Mouse (Mus musculus): Measurements from ENCODE around the gene Ap1m1.

Ap1m1 gene

DNA sequence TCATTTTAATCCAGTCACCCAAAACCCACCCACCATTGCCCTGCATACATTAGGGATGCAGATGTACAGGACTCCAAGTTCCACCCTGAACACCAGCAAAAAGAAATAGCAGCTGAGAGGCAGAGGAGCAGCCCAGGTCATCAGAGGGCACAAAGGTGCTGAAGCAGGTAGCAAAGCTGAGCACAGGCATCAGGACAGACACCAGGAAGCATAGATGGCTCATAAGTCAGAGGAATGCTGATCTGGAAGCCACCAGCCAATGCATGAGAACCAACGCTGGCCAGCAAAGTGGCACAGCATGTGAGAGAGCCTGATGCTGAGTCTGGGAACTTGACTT is 18.1 kb downstream of the Ap1m1 start:
- DNase-seq (ENCODE audit: low read depth, low spot score): no peak

DNA sequence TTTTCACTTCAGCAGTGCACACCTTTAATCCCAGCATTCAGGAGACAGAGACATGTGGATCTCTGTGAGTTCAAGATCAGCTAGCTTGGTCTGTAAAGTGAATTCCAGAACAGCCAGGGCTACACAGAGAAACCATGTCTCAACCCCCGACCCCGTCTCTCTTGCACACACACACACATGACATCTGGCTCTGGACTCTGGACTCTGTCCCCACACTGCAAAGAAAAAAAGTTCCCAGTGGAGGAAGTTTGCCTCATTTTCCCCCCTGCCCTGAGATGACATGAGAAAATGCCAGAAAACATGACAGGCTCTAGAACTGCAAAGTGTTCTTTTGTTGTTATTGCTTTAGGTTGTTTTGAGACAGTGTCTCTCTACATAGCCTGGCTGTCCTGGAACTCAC is 20.0 kb downstream of the Ap1m1 start:
- DNase-seq (ENCODE audit: low read depth, low spot score): no peak

DNA sequence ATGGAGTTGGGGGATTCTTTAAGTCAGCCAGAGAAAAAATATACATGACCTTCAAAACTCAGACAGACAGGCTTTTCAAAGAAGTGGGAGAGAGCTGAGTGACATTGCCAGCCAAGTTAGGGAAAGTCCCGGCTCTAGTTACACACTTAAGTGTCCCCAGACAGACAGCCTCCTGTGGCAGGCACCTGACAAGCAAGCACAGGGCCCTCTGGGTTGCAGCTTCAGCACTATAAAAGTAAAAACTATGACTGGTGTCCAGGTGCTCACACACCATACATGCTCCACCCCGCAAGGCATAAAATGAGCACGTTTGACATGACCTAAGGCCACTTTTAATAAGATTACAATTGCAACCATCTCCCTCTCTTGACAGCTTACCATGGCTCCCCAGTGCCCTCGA is 20.8 kb downstream of the Ap1m1 start:
- DNase-seq (ENCODE audit: low read depth, low spot score): no peak

DNA sequence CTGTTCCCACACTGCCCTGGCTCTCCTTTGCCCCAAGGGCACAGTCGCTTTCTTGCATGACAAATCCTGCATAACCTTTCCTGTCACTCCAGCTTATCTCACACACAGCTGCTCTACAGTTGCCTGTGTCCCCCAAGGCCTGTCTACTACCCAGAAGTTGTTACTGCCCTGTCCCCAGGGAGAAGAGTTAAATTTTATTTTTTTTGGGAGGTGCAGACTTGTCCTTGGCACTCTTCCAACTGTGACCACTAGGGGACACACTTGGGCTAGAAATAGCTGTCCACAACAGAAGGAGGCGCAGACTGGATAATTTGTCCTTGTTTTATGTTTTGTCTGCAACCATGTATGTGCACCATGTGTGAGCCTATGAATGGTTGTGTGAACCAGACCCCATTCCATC is 21.2 kb downstream of the Ap1m1 start:
- peak; percentile 70 for DNase-seq (ENCODE audit: low read depth, low spot score)

DNA sequence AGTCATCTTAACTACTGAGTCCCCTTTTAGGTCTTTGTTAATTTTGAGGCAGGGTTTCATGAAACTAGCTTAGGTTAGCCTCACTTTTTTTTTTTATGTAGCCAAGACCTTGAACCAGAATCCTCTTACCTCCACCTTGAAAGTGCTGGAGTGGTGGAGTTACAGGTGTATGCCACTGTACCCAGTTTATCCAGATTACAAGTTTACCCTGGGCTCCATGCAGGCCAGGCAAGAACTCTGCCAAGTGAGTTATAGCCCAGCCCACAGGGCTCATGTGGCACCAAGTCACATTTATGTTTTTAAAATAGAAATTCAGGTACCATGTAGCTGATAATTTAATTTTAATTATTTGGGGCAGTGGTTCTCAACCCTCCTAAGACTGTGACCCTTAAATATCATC is 21.6 kb downstream of the Ap1m1 start:
- DNase-seq (ENCODE audit: low read depth, low spot score): no peak

DNA sequence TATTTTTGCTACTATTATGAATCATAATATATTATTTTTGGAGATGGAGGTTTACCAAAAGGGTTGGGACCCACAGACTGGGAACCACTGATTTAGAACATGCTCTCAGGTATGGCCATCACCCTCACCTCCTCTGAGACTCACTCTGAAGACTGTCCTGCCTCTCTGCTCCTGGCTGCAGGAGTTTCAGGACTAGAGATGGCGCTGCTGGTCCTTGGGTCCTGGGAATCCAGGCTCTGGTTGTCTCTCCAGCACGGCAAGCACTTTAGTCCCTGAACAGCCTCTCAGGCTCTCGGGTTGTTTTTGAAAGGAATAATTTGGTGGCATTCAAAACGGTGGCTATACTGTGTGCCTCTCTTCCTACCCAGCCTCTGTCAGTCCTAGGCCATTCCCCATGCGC is 22.1 kb downstream of the Ap1m1 start:
- DNase-seq (ENCODE audit: low read depth, low spot score): no peak

DNA sequence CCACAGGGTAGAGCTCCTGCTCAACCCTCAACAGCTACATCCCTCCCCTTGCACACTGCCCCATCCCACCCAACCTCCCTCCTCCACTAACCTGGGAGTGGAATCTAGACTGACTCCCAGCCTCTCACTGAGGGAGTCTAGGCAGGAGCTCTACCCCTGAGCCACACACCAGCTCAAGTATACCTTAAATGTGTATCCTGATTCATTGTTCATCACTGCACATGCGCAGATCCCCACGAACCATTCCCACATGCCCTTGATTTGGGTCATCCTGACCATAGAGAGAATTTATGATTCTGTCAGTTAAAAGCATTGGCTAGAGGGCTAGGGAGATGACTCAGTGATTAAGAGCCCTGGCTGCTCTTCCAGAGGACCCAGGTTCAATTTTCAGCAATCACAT is 22.9 kb downstream of the Ap1m1 start:
- DNase-seq (ENCODE audit: low read depth, low spot score): no peak

DNA sequence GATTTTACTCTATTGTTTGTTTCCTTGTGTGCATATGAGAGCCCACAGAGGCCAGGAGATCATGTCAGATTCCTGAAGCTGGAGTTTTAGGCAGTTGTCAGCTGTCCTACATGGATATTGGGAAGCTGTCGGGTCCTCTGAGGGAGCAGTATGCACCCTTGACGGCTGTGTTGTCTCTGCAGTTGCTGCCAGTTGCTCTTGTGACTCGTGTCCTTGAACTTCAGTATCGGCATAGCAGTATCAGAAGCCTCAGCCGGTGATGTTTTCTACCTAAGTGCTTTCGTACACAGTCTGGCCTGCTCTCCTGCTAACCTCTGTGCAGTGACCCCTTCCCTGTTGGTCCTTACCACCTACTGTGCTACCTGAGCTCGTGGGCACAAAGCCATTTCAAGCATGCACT is 23.6 kb downstream of the Ap1m1 start:
- no peak for DNase-seq (ENCODE audit: low read depth, low spot score)

DNA sequence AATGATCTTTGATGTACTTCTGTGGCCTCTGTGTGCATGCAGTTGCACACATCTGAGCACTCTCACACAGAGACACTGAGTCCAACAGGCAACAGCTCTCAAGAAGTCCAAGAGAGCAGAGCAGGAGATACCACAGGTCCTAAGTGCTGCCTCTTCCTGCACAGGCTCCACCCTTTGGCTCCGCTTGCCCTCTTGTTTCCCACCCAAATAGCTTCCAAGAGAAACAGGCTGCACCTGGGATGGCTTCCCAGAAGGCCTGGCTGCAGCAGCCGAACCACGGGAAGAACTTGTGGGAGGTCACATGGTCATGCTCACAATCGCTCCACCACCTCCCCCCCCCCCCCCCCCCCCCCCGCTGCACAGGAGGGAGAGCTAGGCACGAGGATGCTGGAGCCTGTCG is 25.5 kb downstream of the Ap1m1 start:
- peak; percentile 60 for DNase-seq (ENCODE audit: low read depth, low spot score)

DNA sequence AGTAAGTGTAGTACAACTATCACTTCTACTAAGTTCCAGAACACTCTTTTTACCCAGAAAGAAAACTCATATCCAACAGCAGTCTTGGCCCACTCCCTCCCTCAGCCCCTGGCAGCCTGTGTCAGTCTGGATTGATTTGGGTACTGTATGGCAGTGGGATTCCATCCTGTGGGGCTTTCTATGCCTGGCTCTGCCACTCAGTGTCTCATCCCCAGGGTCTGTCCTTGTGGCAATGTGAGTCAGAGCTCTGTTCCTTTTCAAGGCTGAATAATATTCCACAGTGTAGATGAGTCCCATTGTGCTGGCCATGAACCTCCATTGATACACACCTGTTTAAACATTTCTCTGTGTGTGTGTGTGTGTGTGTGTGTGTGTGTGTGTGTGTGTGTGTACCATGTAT is 26.9 kb downstream of the Ap1m1 start:
- DNase-seq (ENCODE audit: low read depth, low spot score): no peak

DNA sequence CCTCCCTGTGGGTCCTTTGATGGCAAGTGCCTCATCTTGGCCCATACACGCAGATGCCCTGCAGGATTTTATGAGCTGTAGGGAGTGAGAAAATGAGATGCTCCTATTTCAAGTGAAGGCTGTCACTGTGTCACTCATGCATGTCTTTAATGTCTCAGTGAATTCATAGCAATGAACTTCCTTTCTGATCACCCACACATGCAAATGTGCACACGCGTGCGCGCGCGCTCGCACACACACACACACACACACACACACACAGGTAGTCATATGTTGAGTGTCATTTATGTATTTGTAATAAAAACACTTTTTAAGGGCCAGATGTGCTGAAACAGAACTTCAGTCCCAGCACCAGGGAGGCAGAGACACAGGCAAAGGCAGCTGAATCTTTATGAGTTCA is 27.3 kb downstream of the Ap1m1 start:
- DNase-seq (ENCODE audit: low read depth, low spot score): no peak

DNA sequence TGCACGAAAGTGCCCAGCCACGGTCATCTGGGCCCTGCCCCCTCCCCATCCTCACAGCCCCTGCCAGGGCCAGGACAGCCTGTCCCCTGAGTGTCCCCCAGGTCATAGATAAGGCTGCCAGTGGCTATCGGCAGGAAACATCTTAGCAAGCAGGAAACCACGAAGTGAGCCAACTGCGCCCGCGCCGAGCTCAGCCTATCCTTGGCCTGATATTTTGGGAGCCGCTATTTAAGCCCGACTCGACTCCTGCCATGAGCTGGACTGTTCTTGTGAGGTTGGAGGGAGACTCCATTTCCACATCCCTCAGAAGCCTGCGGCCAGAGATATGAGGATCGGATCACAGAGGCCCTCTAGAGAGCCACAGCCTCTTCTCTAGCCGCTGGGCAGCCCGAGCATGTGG is 28.5 kb downstream of the Ap1m1 start:
- peak; percentile 45 for DNase-seq (ENCODE audit: low read depth, low spot score)

DNA sequence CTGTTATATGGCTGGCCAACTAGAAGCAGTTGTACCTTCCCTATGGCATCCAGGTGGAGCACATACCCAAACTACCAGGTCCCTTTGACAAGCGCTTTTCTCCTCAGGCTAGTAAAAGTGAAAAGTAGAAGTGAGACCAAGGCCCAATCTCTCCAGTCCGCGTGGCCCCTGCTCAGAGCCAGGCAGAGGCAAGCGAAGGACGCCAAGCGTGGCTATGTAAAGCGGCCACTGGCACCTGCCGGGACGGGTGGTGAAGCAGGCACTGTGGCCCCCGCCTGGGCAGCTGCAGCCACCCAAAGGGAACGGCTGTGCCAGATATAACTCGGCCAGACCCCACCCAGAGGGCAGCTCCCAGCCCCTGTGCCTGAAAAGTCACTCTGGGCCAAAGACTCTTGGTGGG is 30.8 kb downstream of the Ap1m1 start:
- DNase-seq (ENCODE audit: low read depth, low spot score): no peak

DNA sequence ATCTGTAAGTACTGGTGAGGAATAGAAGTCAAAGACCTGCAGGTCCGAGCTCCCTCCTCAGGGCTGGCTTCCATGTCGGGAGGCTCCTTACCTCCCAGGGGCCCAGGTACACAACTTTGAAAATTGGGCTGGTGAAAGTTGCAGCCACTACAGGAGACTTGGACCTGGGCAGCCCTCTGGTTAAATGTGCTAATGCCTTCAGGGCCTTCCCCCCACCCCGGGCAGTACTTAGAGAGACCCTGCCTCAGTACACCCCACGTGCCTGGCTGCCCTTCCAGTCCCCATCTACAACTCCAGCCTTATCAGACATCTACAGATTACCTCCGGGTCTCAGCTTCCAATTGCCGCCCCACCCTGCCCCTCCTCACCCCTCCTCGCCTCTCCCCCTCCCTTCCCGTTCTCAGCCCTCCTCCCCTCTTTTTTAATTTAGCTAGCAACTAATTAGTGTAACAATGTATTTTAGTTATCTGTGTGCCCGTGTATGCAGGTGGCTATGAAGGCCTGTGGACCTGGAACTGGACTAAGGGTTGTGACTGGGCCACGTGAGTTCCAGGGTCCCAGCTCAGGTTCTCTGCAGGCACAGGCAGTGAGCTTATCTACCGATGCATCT is 31.3 kb downstream of the Ap1m1 start:
- DNase-seq (ENCODE audit: low read depth, low spot score): peak; percentile 63

DNA sequence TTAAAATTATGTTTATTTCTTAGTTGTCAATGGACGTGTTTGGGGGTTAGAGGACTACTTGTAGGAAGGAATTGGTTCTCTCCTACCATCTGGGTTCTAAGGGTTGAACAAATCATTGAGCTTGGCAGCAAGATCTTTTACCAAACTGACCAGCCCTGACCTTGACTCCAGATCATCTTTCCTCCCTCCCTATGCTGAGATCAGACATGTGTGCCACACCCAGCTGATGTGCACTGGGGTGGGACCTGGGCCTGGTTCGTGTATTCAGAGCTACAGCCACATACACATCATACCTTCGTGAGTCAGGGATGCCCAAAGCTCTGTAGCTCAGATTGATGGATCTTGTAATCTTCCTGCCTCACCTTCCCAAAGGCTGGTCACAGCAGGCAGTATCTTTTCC is 31.9 kb downstream of the Ap1m1 start:
- DNase-seq (ENCODE audit: low read depth, low spot score): peak; percentile 82

DNA sequence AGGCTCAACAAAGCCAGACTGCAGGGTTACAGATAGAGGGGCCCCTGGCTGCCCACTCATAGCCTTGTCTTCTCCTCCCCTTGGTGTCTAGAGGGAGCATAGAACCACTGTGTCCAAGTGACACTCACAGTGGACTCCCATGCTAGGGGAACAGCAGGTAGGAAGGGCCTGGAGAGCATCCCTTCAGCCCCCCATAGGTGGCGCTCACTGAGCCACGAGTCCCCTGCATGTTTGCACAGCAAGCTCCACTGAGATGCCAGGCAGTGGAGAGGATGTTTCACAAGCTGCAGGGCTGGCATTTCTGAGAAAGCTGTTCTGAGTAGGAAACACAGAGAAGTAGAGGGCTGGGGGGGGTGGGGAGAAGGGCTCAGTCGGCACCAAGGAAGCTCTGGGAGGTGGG is 32.5 kb downstream of the Ap1m1 start:
- peak; percentile 84 for DNase-seq (ENCODE audit: low read depth, low spot score)

DNA sequence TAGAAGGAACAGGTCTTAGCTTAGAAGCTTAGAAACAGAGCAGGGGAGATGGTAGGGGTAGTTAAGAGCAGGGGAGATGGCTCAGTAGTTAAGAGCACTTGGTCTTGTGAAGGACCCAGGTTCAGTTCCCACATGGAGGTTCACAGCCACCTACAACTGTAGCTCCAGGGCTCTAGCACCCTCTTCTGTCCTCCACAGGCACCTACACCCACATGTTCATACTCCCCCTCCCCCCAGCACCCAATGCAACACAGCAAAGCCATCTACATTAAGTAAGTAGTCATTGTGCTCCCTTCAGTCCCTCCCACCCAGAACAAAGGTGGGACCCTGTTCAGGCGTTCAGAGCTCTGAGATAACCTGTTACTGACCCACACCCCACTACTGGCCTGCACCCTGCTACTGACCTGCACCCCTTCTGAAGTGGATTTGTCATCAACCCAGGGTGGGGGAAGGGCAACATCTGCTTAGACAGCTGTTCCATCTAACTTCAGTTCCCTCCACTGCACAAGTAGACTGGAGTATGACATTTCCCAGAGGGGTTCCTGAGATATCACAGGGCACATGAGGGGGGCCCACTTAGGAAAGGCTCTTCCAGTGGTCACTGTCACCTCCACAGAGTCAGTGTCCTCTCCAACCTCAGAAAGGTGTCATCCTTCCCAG is 33.4 kb downstream of the Ap1m1 start:
- DNase-seq (ENCODE audit: low read depth, low spot score): no peak

DNA sequence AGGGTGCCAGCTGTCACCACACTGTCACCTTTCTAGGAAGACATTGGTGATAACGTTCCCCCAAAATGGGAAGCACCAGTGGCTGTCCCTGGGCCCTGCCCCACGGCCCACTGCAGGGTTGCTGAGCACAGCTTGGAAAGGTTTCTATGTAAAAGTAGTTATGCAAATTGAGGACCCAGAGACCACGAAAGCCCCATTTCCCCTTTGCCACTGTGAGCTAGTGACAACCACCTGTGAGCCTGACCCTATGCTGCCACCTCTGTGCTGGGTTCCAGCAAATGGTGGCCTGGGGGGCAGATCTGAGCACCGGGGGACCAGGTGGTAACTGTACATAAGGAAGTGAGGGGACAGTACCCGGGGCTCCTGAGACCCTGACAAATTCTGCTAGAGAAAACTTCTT is 34.0 kb downstream of the Ap1m1 start:
- DNase-seq (ENCODE audit: low read depth, low spot score): no peak

DNA sequence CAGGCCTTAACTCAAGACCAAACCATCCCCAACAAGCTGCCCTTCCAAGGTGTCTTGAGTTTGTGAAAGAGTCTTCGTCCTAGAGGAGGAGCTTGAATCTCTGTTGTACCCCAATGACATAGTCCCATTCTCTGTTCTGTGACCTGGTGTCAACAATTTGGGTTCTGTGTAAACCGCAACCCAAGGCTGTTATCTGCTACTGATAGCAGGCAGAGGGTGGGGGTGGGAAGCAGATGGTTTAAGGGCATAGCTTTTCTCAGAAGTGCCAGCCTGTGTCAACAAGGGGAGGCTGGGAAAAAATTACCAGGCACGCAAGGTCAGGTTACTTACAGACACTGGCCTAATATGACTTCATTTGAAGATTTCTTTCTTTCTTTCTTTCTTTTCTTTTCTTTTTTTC is 37.4 kb downstream of the Ap1m1 start:
- no peak for DNase-seq (ENCODE audit: low read depth, low spot score)

DNA sequence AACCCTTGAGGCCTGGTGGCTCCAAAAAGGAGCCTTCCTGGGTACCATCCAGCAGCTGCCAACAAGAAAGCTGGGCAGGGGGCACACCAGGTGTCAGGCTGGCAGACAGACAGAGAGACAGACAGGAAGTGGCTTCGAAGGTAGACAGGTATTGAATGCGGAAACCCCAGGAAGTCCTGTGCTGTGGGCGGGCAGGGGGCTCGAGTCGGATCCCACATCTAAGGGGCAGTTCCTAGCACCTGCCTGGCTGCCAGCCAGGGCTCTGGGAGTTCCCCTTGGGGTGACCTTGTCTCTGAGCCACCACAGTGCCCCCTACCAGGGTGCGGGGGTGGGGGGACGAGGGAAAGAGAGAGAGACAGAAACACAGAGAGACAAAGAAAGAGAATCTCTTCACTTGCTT is 39.3 kb downstream of the Ap1m1 start:
- no peak for DNase-seq (ENCODE audit: low read depth, low spot score)

DNA sequence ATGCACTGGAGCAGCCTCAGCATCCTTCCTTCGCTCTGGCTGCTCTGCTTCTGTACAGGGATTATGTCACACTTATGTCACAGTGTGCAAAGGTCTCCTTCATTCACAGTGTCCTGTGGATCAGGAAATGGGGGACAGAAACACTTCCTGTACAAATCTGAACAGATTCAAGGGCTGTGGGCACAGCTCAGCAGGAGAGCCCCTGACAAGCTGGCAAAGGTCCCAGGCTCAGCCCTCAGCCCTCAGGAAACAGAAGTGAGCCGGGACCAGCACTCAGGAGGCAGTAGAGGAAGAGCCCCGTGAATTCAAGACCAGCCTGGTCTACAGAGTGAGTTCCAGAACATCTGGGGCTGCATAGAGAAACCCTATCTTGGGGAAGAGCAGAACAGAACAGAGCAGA is 41.8 kb downstream of the Ap1m1 start:
- no peak for DNase-seq (ENCODE audit: low read depth, low spot score)

DNA sequence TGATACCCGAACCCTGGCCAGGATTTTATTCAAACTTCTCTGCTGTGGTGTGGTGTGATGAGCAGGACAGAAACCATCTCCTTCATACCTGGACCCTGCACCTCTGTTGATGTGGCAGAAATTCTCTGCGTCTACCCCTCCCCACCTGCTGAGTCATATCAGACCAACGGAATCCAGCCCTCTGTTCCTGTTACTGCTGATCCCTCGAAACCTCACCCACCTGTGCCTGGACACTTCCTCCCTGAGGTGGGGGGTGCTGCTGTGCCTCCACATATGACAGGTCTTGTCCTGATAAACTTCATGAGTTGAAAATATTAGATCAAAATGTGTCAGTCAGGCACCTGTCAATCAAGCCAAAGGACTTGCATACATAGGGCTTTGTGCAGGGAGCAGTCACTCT is 45.5 kb downstream of the Ap1m1 start:
- DNase-seq (ENCODE audit: low read depth, low spot score): no peak

DNA sequence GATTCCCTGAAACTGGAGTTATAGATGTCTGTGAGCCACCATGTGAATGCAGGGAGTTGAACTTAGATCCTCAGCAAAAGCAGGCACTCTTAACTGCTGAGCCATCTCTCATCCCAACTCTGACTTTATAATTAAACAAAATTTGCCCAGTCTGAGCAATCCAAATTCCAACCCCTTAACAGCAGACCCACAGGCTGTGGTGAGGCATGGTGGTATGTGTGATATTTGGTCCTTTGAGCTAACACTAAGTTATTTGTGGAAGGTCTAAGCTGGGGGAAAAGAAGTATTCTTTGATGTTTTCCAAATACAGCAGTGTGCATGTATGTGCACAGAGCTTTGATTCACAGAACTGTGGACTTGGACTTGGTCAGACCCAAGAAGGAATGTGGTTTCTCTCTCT is 49.2 kb downstream of the Ap1m1 start:
- no peak for DNase-seq (ENCODE audit: low read depth, low spot score)

DNA sequence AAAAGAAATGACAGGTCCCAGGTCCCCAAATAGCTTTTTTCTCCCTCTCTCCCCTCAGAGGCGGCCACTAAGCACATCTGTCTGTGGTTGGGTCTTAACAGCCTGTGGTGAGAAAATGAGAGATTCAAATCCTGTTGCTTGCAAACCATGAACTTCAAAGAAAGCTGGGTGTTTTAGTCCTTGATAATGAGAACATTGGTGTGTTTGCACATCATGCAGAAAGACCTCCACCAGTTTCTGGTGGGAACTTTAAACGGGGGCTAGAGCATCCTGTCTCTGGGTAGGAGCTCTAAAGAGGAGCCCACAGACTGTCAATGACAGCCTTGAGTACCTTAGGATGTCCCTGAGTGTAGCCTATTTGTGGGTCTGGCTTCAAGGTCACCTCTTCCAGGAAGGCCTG is 51.3 kb downstream of the Ap1m1 start:
- DNase-seq (ENCODE audit: low read depth, low spot score): no peak

All from R1 (cell line).